Mouse (Mus musculus) large intestine, adult 2 months (tissue): ENCODE measurements around the gene Ice1. TPM values are rescaled to one million over a fixed set of nuclear protein-coding genes. Genes with fewer than 3 reads are reported as not detected.

Experiments used
- DNase-seq: peaks from one replicate; pipeline ENCODE4 v3.0.0-alpha.2; 2012; ENCODE audit warnings: low read depth, low spot score
- WGBS: fragments of 180-500 bp; shearing (Covaris S2); methylation state at CpG from one replicate; pipeline ENCODE4 v1.1.7; 2018; 5-methylcytosine and 5-hydroxymethylcytosine counted together
- polyA plus RNA-seq: library from polyadenylated mRNA; depleted of rRNA; stranded (reverse); fragments of >200 nt; gene quantifications from 2 replicates; pipeline ENCODE4 v1.2.3, GENCODE M21; 2012; rRNA removed

Ice1 gene
- 10.5 and 13.2 TPM in 2 replicates for polyA plus RNA-seq

DNA sequence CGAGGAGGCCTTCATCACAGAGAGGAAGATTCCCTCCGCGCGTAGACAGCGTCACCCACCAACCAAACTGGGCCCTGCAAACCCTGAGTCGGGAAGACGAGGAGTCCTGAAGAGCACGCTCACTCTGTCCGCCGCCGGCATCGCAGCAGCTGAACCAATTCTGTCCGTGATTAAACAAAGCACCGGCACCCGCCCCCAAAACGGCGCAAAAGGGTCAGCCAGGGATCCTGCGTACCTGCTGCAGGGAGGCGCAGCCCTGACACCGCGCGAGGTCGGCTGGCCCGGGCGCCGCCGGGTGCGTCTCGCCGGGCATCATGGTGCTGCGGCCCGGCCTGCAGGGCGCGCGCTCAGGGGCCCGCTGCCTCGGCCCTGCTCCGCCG lies at the start of gene Ice1:
TSS of gene Ice1 (minus strand) at position 353 of the 380 bp plus-strand sequence.
- DNase-seq: no peak
- WGBS: under 1% methylated on average over 39 of the region's 39 CpGs

DNA sequence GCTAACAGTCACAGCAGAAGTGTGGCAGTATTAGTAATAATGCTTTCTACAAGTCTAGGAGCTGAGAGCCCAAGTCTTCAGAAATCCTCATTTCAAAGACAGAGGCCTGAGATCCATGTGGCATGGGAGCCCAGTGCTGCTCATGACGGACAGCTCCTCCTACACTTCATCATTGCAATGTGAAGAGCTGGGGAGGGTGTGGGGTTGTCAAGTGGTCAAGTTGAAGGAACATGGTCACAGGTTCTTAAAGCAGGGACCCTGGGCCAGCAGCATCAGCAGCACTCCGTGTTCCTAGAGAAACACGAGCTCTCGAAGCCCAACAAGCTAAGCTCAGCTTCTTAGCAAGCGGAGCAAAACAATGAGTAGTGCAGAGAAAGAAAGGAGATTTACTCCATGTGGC lies 48.4 kb upstream of the Ice1 start:
- no peak for DNase-seq
- WGBS: 93% methylated on average over 5 of the region's 5 CpGs

DNA sequence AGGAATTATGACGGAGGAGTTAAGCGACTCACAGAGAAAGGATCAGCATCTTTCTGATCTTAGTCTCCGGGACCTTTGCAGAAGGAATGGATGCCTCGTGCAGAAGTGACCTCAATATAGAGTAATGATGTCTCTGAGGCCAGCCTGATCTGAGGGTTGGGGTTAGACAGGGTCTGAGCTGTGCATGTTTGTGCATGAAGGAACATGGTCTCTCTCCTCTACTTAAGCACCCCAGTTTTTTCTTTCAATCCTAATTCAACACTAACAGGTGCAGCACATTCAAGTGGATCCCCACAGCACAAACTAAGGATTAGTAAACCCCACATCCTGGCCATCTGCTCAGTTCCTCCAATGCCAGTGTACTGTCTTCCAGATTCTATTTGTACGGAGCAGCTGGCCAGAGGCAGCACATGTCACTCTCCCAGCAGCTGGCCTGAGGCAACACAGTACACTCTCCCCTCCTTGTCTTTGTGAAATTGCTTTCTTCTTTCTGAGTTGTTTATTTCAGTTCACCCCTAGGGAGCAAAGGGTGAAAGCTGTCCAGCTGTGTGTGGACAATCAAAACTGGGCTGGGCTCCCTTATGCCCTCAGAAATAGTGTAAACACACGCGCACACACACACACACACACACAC lies 47.7 kb upstream of the Ice1 start:
- whole genome bisulfite sequencing: 50% methylated on average over 7 of the region's 7 CpGs
- no peak for DNase-seq

DNA sequence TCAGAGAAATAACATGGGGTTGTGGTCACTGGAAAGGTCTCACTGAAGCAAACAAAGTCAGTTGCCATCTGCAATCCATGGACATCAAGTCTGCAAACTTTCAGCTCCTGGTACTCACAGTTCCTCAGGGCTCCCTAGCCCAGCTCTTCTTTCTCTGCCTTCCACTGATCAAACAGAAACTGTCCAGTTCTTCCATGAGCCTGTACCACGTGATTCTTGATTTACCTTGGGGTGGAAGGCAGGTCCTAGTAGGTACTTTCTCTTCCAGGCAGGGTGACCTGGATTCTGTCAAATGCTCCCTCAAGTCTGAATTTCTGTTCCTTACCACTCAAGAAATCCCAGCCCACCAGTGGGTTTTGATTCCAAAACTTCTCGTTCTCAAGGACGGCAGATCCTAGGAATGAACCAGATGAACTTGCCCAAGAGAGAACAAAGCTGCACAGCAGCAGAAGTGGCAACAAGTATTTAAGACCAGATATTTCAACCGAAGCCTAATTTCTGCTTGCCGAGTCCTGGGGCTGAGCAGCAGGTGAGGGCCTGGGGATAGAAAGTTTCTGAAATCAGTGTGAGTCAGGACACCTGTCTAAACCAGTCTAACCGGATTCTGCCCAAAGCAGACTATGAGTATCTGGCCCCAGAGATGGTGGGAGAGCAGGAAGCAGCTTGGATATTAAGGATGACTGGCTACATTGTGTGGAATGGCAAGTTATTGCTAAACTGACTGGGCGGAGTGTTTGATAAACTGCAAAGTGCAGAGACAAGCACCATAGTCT lies 44.2 kb upstream of the Ice1 start:
- WGBS: 28% methylated on average over 7 of the region's 7 CpGs
- DNase-seq: peak; percentile 40

DNA sequence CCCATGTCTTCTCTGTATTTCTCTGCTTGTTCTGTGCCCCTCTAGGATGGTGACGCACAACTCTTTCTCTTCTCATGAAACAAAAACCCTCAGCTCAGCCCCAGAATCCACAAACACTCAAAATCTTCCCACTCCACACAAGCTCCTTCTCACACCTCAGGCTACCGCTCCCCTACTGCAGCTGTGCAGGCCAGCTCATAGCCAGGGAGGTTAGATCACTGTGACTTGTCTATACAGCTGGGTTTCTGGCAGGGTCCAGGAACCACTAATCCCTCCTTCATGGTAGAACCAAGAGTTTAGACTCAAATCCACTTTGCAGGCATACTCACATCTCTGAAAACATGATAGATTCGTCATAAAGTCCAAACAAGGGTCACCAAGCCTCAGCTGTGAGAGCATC lies 42.9 kb upstream of the Ice1 start:
- DNase-seq: no peak
- WGBS: 75% methylated on average over 3 of the region's 3 CpGs

DNA sequence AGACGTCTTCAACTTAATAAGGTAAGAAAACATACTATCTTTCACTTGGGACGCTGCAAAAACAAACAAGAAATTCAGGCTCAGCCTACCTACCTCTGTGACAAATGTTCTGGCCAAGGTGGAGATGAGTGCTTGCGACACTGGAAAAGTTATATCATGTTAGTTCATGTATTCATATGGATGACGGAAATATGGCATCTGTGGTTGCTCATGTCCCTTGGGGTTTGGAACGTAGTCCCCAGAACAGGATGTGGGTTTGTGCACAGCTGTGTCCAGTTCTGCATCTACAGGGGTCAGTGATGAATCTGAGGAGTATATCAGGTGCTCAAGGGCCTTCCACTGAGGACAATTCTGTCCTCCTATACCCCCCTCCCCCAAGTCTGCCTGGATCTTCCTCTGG lies 40.3 kb upstream of the Ice1 start:
- DNase-seq: no peak
- WGBS: 82% methylated on average over 5 of the region's 5 CpGs

DNA sequence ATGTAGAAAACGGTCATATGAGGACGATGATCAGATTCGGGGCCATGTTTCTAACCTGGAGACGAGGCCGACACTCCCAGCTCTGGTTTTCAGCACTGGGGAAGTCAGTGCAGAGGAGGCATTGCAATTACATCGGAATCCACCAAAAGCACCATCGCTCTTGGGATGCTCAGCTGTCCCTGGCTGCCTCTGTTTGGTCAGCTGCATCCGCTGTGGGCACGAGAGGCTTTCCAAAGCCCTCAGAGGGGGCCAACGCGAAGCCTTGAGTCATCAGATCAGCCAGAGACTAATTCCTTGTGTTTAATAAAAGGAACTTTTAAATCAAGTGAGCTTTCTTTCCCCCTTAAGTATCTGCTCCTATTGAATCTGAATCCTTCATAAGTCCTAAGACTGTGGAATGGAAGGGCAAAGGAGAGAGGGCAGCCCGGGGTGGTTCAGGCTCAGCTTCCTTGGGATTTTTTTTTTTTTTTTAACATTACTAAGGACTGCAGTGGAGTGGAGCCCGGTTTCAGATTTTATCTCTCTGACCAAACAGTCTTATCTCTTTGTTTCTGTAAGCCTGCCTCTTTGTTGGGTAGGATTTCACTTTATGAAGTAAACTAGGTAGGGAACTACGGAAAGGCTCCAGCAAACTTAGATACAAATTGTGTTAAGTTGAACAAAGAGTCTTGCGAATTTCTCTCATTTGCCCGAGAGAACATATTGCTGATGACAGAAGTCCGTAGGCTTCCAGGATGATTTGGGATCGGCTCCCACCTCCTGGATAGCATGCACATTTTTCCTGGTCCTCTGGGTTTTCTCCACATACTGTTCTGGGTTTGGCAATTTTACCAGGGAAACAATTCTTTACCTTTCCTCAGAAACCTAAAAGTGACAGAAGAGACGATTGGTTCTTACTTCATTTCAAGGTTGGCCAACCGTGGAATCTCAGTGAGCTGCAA lies 39.1 kb upstream of the Ice1 start:
- WGBS: 48% methylated on average over 20 of the region's 20 CpGs
- no peak for DNase-seq

DNA sequence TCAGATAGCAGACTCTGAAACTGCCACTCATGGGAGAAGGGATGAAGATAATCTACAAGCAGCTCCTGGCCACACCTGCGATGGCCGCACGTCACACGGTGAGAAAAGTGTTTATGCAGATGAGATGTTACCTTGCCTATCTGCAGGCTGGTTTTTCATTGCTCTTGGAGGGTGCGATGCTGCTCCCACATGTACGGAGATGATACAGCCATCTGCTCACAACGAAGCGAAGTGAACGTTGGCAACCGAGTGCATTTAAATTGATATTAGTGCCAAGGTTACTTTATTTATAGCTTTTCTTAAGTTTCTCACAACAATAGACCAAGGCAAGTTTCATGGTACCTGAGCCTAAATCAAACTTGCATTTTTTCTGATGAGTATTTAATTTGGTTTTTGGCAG lies 37.6 kb upstream of the Ice1 start:
- WGBS: 86% methylated on average over 10 of the region's 10 CpGs
- no peak for DNase-seq

DNA sequence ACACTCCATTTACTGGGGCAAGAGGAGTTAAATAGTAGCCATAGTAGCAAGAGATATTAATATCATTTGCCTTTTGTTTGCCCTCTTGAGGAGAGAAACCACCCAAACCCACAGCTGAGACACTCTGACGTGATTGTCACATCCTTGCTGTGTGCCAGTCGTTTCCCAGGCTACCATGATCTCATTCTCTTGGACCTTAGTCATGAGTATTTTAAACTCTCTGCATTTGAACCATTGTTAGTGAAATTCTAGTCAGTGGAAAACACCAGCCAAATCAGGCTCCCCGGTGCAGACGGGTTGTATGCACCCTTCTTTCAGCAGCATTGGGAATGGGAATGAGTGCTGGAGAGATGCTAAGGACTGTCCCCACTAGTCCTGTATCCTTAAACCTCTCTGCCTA lies 32.6 kb upstream of the Ice1 start:
- WGBS: 72% methylated on average over 4 of the region's 4 CpGs
- DNase-seq: no peak

DNA sequence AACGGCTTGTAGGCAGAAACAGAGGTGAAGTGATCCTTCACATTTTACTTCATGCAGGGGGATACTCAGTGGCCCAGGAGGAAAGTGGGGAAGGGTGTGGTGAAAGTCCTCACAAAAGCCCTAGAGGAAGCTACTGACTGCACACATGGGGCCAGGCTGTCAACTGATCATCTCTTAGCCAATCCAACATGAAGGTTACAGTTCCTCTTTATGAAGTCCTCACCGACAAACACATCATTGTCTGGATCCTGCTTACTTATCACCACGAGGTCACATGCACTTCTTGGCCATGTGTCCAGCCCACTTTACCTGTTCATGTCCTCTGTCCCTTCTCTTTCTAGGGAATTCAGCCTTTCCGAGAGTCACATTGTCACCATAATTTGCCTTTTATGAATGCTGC lies 22.3 kb upstream of the Ice1 start:
- WGBS: 67% methylated on average over 4 of the region's 4 CpGs

DNA sequence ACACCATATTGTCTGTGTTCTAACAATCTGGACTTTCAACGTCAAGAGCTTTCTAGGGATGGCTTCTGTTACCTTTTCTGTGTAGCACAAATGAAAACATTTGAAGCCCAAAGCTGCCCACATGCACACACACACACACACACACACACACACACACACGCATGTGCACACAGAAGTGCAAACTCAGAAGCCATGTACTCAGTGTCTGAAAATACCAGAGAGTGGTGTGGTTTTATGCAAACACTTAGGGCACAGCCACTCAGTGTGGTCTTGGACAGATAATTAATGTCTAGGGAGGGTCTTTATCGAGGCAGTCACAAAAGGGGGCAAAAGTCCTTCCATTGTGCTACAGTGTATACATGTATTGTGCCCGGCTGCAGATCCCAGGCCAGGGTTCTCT lies 19.3 kb upstream of the Ice1 start:
- DNase-seq: no peak
- 75% methylated on average over 4 of the region's 4 CpGs for WGBS

More for the DNA sequence above, 22.3 kb upstream of the Ice1 start:
- no peak for DNase-seq

DNA sequence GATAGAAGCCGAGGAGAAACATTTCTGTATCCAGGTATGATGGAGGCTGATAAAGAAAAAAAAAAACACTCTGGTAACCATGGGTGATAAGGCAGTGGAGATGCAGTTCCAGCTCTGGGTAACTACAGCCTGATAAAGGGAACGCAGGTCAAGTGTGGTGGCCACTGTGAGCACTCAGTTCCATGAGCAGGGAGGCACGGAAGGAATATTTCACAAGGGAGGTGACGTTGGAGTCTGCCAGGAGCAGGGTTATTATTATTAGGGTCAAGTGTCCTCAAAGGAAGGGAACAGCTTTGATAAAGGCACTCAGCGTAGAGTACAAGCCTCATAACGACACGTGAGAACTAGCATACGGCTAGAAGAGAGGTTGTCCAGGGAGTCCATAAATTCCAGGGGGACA lies 18.9 kb upstream of the Ice1 start:
- WGBS: 78% methylated on average over 8 of the region's 8 CpGs
- DNase-seq: no peak

DNA sequence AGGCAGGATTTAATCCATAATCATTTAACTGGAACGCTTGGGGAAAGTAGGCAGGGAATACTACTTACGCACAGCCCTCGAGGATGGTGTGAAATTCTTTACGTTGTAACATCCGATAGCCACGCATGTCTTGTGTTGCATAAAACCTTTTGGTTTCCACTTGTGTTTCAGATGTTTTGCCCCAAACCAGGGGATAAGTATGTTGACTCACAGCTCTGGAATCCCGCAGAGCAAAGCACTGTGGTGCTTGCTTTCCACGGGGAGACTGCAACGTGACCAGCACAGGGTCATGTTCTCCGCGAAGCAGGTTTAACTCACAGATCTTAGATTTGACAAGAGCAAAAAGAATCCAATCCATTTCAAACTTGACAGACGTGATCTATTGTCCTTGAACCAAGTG lies 18.1 kb upstream of the Ice1 start:
- no peak for DNase-seq
- WGBS: 73% methylated on average over 12 of the region's 12 CpGs

DNA sequence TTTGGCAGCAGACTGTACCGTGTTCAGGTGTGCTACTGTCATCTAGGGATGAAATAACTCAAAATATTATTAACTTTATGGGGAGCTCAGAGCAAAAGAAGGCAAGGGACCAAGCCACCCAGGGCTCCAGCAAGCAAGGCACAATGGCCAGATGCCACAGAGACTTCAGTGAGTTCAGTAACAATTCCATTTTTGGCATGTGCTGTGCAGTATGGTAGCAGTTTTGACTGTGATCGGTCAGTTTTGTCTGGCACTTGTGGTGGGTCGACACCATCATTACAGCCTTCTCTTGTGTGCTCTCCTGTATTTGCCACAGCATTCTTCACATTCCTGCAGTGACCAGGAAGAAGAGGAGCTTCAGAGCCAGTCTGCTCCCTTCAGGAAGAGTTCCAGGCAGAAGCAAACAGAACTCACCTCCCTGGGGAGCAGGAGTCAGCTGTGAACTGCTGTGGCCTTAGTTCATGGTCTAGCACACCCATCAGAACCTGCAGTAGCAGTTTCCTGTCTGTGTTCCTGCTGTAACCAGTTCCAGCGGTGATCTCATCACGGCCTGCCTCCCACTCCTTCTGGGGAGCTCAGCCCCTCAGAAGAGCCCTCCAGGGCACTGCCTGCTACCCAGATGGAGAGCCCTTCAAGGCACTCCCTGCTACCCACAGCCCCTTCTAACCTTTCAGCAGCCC lies 16.8 kb upstream of the Ice1 start:
- no peak for DNase-seq
- WGBS: 30% methylated on average over 5 of the region's 5 CpGs

DNA sequence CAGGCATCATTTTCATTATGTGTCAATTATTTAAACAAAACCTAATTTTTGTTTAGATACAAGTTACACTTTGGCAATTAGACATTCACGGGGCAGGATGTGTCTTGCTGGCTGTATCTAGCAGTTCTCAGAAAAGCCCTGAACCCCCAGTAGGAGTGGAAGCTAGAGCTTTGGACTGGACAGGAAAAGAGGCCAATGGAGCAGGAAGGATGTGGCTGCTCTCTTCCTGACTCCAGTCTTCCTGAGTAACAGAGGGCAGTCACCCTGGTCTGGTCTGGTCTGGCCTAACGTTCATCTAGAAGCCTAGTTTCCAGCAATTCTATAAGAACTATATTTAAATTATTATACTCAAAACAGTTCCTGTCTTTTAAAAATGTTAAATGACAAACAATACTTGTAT lies 16.0 kb upstream of the Ice1 start:
- 81% methylated on average over 2 of the region's 2 CpGs for WGBS
- DNase-seq: no peak

DNA sequence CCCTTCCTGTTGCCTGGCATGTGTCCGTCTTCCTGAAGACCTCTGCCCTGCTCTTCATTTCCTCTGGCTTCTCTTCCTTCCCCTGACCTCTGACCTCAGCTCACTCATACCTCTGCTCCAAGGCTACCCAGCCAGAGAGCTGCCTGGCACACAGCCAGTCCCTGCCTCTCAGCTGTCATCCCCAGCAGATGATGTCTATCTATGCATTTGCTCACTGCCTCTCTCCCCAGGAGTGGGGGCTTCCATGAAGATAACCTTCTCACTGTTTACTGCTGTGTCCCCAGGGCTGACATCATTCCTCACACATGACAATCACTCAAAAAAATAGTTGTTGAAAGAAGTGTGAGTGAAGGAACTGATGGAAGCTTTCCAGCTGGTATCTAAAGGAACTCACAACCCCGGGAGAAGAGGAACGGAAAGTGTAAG lies 12.6 kb upstream of the Ice1 start:
- DNase-seq: no peak
- 55% methylated on average over 3 of the region's 3 CpGs for WGBS

DNA sequence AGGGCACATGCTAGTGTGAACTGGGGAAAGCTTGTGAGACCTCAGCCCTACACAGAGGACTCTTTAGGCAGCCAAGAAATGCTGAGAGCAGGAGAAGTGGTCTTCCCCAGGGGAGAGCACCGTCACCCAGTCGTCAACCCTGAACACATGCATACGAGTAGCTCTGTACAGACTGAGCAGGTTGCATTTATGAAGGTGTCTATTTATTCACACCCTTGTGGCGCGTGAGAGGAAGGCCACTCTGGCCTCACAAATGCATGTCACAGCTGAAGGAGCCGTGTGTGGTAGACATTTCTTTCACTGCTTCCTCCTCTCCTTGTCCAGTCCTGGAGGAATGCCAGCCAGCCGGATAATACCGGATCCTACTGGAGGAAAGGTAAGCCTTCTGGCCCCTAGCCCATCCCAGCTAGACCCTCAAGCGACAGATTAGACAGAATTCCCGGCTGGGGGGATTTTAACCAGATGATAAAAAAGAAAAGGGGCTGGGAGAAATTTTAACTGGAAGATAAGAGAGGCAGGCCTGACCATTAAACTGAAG lies 8.6 kb upstream of the Ice1 start:
- DNase-seq: no peak
- WGBS: 30% methylated on average over 10 of the region's 10 CpGs

DNA sequence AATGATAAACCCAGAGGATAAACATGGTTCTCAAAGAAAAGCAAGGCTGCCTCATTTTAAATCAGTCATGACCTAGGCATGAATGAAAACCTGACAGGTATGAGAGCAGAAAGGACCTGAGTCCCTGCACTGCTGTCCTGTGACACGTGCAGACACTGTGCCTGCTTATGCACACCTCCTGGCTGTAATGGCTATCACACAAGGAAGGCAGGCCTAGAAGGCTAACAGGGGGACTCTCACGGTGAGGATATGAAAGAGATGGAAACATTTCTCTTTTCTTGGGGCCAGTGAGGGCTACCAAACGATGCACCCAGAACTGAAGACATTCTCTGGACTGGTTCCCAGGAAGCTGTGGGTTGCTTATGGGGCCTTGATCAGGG lies 6.6 kb upstream of the Ice1 start:
- DNase-seq: no peak

DNA sequence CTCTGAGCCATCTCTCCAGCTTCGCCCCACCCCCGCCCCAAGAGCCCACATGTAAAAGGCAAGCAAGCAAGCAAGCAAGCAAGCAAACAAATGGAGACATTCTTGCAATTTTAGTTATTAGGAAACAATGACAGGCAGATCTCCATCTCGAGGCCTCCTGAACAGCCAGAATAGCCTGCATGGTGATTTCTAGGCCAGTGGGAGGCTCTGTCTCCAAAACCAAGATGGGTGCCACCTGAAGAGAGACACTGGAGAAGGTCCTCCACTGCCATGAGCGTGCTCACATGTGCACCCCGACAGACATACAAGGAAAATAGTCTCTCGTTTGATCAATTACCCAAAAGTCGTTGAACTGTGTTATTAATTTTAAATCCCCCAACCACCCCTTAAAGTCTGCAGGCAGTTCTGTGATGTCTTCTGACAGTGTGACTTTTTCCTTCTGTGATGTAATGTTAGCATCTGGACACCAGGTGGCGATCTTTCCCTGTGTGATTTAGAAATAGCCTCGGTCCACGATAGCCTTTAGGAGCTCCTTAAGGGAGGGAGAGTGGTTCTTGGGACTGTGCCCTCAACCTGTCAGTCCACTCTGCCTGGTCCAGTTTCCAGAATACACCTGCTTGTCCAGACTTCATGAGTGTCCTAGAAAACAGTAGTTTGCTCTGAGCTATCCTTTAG lies 6.1 kb upstream of the Ice1 start:
- peak; percentile 47 for DNase-seq

More for the DNA sequence above, 6.6 kb upstream of the Ice1 start:
- 48% methylated on average over 3 of the region's 3 CpGs for WGBS

More for the DNA sequence above, 6.1 kb upstream of the Ice1 start:
- WGBS: 19% methylated on average over 10 of the region's 10 CpGs
